Mouse (Mus musculus): ENCODE results near the gene Ckap4. TPM values are rescaled to one million over a fixed set of nuclear protein-coding genes. Genes with fewer than 3 reads are reported as not detected.
A peak's percentile ranks its signal among the peaks of the same experiment; 100 is the strongest.

The Ckap4 gene
- polyA plus RNA-seq, 1 experiment from 2014 or later = 177 TPM

GRCm38 (mm10) chr10:84576029-84576394, 42.1 kb upstream of the Ckap4 start:
- Histone ChIP-seq H3K27me3 (ENCODE audit: insufficient read depth, low read length) (no peaks in the 10 kb centered on the region), H3K36me3 (ENCODE audit: insufficient read depth) (no peaks in the 10 kb centered on the region), H3K4me1 (ENCODE audit: insufficient read depth) (peaks cover 5% of the 10 kb centered on the region), H3K27ac (ENCODE audit: low read depth) (peak overlapping the region; percentile 77), H3K4me3 (ENCODE audit: low read depth, low read length) (peak overlapping the region; percentile 82), H3K9me3 (ENCODE audit: low read depth, low read length) (no peaks in the 10 kb centered on the region), H3K4me2 (peak overlapping the region; percentile 97), H3K9ac (peak overlapping the region; percentile 62; the same call in 1 of the 2 replicates)
- 0% methylated on average over 14 of the region's 14 CpGs for WGBS
- no peak for TF ChIP-seq CTCF (IDR thresholded peaks at IDR 0.05; ENCODE audit: low read depth)
- DNase-seq = no peak
- ATAC-seq (ENCODE audit: insufficient read depth) = peak; percentile 86

GRCm38 (mm10) chr10:84573671-84574420, 40.0 kb upstream of the Ckap4 start:
- Histone ChIP-seq H3K27ac (ENCODE audit: low read depth) (no peak overlapping the region), H3K9ac (no peak overlapping the region), H3K27me3 (ENCODE audit: insufficient read depth, low read length) (no peaks in the 10 kb centered on the region), H3K4me3 (ENCODE audit: low read depth, low read length) (no peak overlapping the region), H3K9me3 (ENCODE audit: low read depth, low read length) (no peaks in the 10 kb centered on the region), H3K4me2 (no peak overlapping the region), H3K4me1 (ENCODE audit: insufficient read depth) (peaks cover 5% of the 10 kb centered on the region), H3K36me3 (ENCODE audit: insufficient read depth) (no peaks in the 10 kb centered on the region)
- DNase-seq (no peak), ATAC-seq (ENCODE audit: insufficient read depth) (no peak)
- WGBS = 63% methylated on average over 5 of the region's 5 CpGs
- no peak for TF ChIP-seq CTCF (IDR thresholded peaks at IDR 0.05; ENCODE audit: low read depth)

GRCm38 (mm10) chr10:84571052-84571639, 37.3 kb upstream of the Ckap4 start:
- WGBS = 74% methylated on average over 10 of the region's 10 CpGs
- H3K27me3 ChIP-seq (ENCODE audit: insufficient read depth, low read length) = no peaks in the 10 kb centered on the region
- no peak overlapping the region for H3K9ac ChIP-seq

GRCm38 (mm10) chr10:84564427-84564826, 30.6 kb upstream of the Ckap4 start:
- ATAC-seq (ENCODE audit: insufficient read depth) (no peak), DNase-seq (no peak)
- WGBS = 76% methylated on average over 8 of the region's 8 CpGs
- Histone ChIP-seq H3K4me3 (ENCODE audit: low read depth, low read length) (no peak overlapping the region), H3K4me2 (no peak overlapping the region), H3K27me3 (ENCODE audit: insufficient read depth, low read length) (no peaks in the 10 kb centered on the region), H3K9me3 (ENCODE audit: low read depth, low read length) (no peaks in the 10 kb centered on the region), H3K9ac (no peak overlapping the region), H3K4me1 (ENCODE audit: insufficient read depth) (no peaks in the 10 kb centered on the region), H3K36me3 (ENCODE audit: insufficient read depth) (no peaks in the 10 kb centered on the region), H3K27ac (ENCODE audit: low read depth) (no peak overlapping the region)
- TF ChIP-seq CTCF (IDR thresholded peaks at IDR 0.05; ENCODE audit: low read depth) = no peak

More at GRCm38 (mm10) chr10:84571052-84571639, 37.3 kb upstream of the Ckap4 start:
- ATAC-seq (ENCODE audit: insufficient read depth) (no peak), DNase-seq (no peak)
- Histone ChIP-seq H3K36me3 (ENCODE audit: insufficient read depth) (no peaks in the 10 kb centered on the region), H3K4me2 (no peak overlapping the region), H3K4me1 (ENCODE audit: insufficient read depth) (no peaks in the 10 kb centered on the region), H3K9me3 (ENCODE audit: low read depth, low read length) (no peaks in the 10 kb centered on the region), H3K27ac (ENCODE audit: low read depth) (no peak overlapping the region), H3K4me3 (ENCODE audit: low read depth, low read length) (no peak overlapping the region)
- TF ChIP-seq CTCF (IDR thresholded peaks at IDR 0.05; ENCODE audit: low read depth) = no peak

- DNase-seq (peak; percentile 38), ATAC-seq (ENCODE audit: insufficient read depth) (0 out of 2 replicates have a peak, but pooled peaks have one; percentile 63)
- no peaks in the 10 kb centered on the region for H3K9me3 ChIP-seq (ENCODE audit: low read depth, low read length)
- H3K27ac ChIP-seq (ENCODE audit: low read depth) = no peak overlapping the region
- no peaks in the 10 kb centered on the region for H3K36me3 ChIP-seq (ENCODE audit: insufficient read depth)
- no peak overlapping the region for H3K4me3 ChIP-seq (ENCODE audit: low read depth, low read length)
- no peaks in the 10 kb centered on the region for H3K27me3 ChIP-seq (ENCODE audit: insufficient read depth, low read length)
- no peak for TF ChIP-seq CTCF (IDR thresholded peaks at IDR 0.05; ENCODE audit: low read depth)
- H3K4me2 ChIP-seq = no peak overlapping the region
- no peak overlapping the region for H3K9ac ChIP-seq
- 58% methylated on average over 13 of the region's 13 CpGs for WGBS
- no peaks in the 10 kb centered on the region for H3K4me1 ChIP-seq (ENCODE audit: insufficient read depth)
Measured at GRCm38 (mm10) chr10:84562567-84563554, 29.0 kb upstream of the Ckap4 start.

GRCm38 (mm10) chr10:84562121-84562520, 28.3 kb upstream of the Ckap4 start:
- H3K9me3 ChIP-seq (ENCODE audit: low read depth, low read length) = no peaks in the 10 kb centered on the region
- H3K36me3 ChIP-seq (ENCODE audit: insufficient read depth) = no peaks in the 10 kb centered on the region
- DNase-seq (no peak), ATAC-seq (ENCODE audit: insufficient read depth) (no peak)
- H3K4me3 ChIP-seq (ENCODE audit: low read depth, low read length) = no peak overlapping the region
- H3K4me1 ChIP-seq (ENCODE audit: insufficient read depth) = no peaks in the 10 kb centered on the region
- H3K9ac ChIP-seq = no peak overlapping the region
- no peak for TF ChIP-seq CTCF (IDR thresholded peaks at IDR 0.05; ENCODE audit: low read depth)
- H3K27me3 ChIP-seq (ENCODE audit: insufficient read depth, low read length) = no peaks in the 10 kb centered on the region
- no peak overlapping the region for H3K4me2 ChIP-seq
- WGBS = 55% methylated on average over 5 of the region's 5 CpGs
- no peak overlapping the region for H3K27ac ChIP-seq (ENCODE audit: low read depth)

Data from lung, embryonic 14.5 days (tissue).